Mouse (Mus musculus) spleen, embryonic (tissue): Measurements from ENCODE around the gene Olfr704.
"Not testable (repeated sequence)": the region's sequence is repeated elsewhere in the genome, so short reads cannot be mapped to it uniquely, and the experiment has no call there.

Source experiments
- CTCF ChIA-PET: fragments of 350-600 bp; sonication (Branson Sonifier 250); formaldehyde crosslinking; loops from one replicate; lab custom pipeline; 2022; lab: Charles Lee

Olfr704 gene

GRCm38 (mm10) chr7:106862885-106863284 lies at the start of gene Olfr704:
TSS of gene Olfr704 (plus strand) at chr7:106863185.
- CTCF ChIA-PET, result no interaction called here

- CTCF ChIA-PET, result no interaction called here
These were observed 49.2 kb upstream of the Olfr704 start, which contains the start of gene Olfr701 for GRCm38 (mm10) chr7:106813829-106814228. TSS of gene Olfr701 (plus strand) at chr7:106814129.

GRCm38 (mm10) chr7:106815775-106816174 lies 47.2 kb upstream of the Olfr704 start:
- CTCF ChIA-PET, result no interaction called here

GRCm38 (mm10) chr7:106818414-106818813 lies 44.6 kb upstream of the Olfr704 start:
- CTCF ChIA-PET, result no interaction called here

GRCm38 (mm10) chr7:106833793-106834192 lies 29.2 kb upstream of the Olfr704 start, which contains the start of gene Olfr702:
TSS of gene Olfr702 (minus strand) at chr7:106833893.
- CTCF ChIA-PET, result no interaction called here

- CTCF ChIA-PET, result no interaction called here
These were observed 19.9 kb upstream of the Olfr704 start, which contains the start of gene Olfr703 for GRCm38 (mm10) chr7:106843060-106843459. TSS of gene Olfr703 (plus strand) at chr7:106843360.

- CTCF ChIA-PET, result no interaction called here
These were observed 13.8 kb downstream of the Olfr704 start, which contains the start of gene Olfr705 for GRCm38 (mm10) chr7:106876791-106877190. TSS of gene Olfr705 (minus strand) at chr7:106876891.

- CTCF ChIA-PET, result no interaction called here
These were observed 25.1 kb downstream of the Olfr704 start, which contains the start of gene Olfr706 for GRCm38 (mm10) chr7:106888062-106888461. TSS of gene Olfr706 (minus strand) at chr7:106888162.

GRCm38 (mm10) chr7:106901141-106901540 lies 38.2 kb downstream of the Olfr704 start, which contains the start of gene Olfr707:
TSS of gene Olfr707 (minus strand) at chr7:106901241.
- CTCF ChIA-PET, result not testable (repeated sequence)

GRCm38 (mm10) chr7:106907676-106908075 lies 44.7 kb downstream of the Olfr704 start, which contains the start of gene Olfr1532-ps1:
TSS of gene Olfr1532-ps1 (plus strand) at chr7:106908001.
- CTCF ChIA-PET, result no interaction called here
